Mouse (Mus musculus): ENCODE measurements around the gene Slc25a51. TPM values are rescaled to one million over a fixed set of nuclear protein-coding genes. Genes with fewer than 3 reads are reported as not detected.

Slc25a51 gene
- 34.7 and 47.1 TPM in 2 replicates for total RNA-seq (2017)

GRCm38 (mm10) chr4:45408427-45409132, at the start of gene Slc25a51:
Gene Slc25a51 (minus strand): TSS chr4:45408766.
- ATAC-seq (replicated peaks; ENCODE audit: low read depth, poor library complexity, severe bottlenecking), result peak; percentile 83

GRCm38 (mm10) chr4:45457543-45457942, 49.0 kb upstream of the Slc25a51 start:
- no peak for ATAC-seq (replicated peaks; ENCODE audit: low read depth, poor library complexity, severe bottlenecking)

- ATAC-seq (replicated peaks; ENCODE audit: low read depth, poor library complexity, severe bottlenecking), result no peak
Observed at GRCm38 (mm10) chr4:45455001-45455400, 46.4 kb upstream of the Slc25a51 start.

GRCm38 (mm10) chr4:45453271-45453851, 44.8 kb upstream of the Slc25a51 start:
- no peak for ATAC-seq (replicated peaks; ENCODE audit: low read depth, poor library complexity, severe bottlenecking)

- peak; percentile 68 for ATAC-seq (replicated peaks; ENCODE audit: low read depth, poor library complexity, severe bottlenecking)
Observed at GRCm38 (mm10) chr4:45452569-45453111, 44.1 kb upstream of the Slc25a51 start.

GRCm38 (mm10) chr4:45449012-45449411, 40.4 kb upstream of the Slc25a51 start:
- no peak for ATAC-seq (replicated peaks; ENCODE audit: low read depth, poor library complexity, severe bottlenecking)

GRCm38 (mm10) chr4:45448481-45448880, 39.9 kb upstream of the Slc25a51 start:
- ATAC-seq (replicated peaks; ENCODE audit: low read depth, poor library complexity, severe bottlenecking), result no peak

GRCm38 (mm10) chr4:45447196-45447595, 38.6 kb upstream of the Slc25a51 start:
- no peak for ATAC-seq (replicated peaks; ENCODE audit: low read depth, poor library complexity, severe bottlenecking)

- no peak for ATAC-seq (replicated peaks; ENCODE audit: low read depth, poor library complexity, severe bottlenecking)
Observed at GRCm38 (mm10) chr4:45445235-45445634, 36.7 kb upstream of the Slc25a51 start.

GRCm38 (mm10) chr4:45444813-45445212, 36.2 kb upstream of the Slc25a51 start:
- ATAC-seq (replicated peaks; ENCODE audit: low read depth, poor library complexity, severe bottlenecking), result no peak

GRCm38 (mm10) chr4:45443652-45444051, 35.1 kb upstream of the Slc25a51 start:
- no peak for ATAC-seq (replicated peaks; ENCODE audit: low read depth, poor library complexity, severe bottlenecking)

- ATAC-seq (replicated peaks; ENCODE audit: low read depth, poor library complexity, severe bottlenecking), result peak; percentile 60; the same call in 1 of the 2 replicates
Observed at GRCm38 (mm10) chr4:45442237-45442636, 33.7 kb upstream of the Slc25a51 start.

GRCm38 (mm10) chr4:45441778-45442177, 33.2 kb upstream of the Slc25a51 start:
- no peak for ATAC-seq (replicated peaks; ENCODE audit: low read depth, poor library complexity, severe bottlenecking)

GRCm38 (mm10) chr4:45439281-45439680, 30.7 kb upstream of the Slc25a51 start:
- no peak for ATAC-seq (replicated peaks; ENCODE audit: low read depth, poor library complexity, severe bottlenecking)

GRCm38 (mm10) chr4:45437010-45437409, 28.4 kb upstream of the Slc25a51 start:
- no peak for ATAC-seq (replicated peaks; ENCODE audit: low read depth, poor library complexity, severe bottlenecking)

- ATAC-seq (replicated peaks; ENCODE audit: low read depth, poor library complexity, severe bottlenecking), result no peak
Observed at GRCm38 (mm10) chr4:45436383-45436913, 27.9 kb upstream of the Slc25a51 start.

GRCm38 (mm10) chr4:45435899-45436298, 27.3 kb upstream of the Slc25a51 start:
- ATAC-seq (replicated peaks; ENCODE audit: low read depth, poor library complexity, severe bottlenecking), result no peak

- no peak for ATAC-seq (replicated peaks; ENCODE audit: low read depth, poor library complexity, severe bottlenecking)
Observed at GRCm38 (mm10) chr4:45434681-45435080, 26.1 kb upstream of the Slc25a51 start.

GRCm38 (mm10) chr4:45434071-45434470, 25.5 kb upstream of the Slc25a51 start:
- no peak for ATAC-seq (replicated peaks; ENCODE audit: low read depth, poor library complexity, severe bottlenecking)

GRCm38 (mm10) chr4:45431806-45432205, 23.2 kb upstream of the Slc25a51 start:
- no peak for ATAC-seq (replicated peaks; ENCODE audit: low read depth, poor library complexity, severe bottlenecking)

- ATAC-seq (replicated peaks; ENCODE audit: low read depth, poor library complexity, severe bottlenecking), result no peak
Observed at GRCm38 (mm10) chr4:45431316-45431715, 22.8 kb upstream of the Slc25a51 start.
